Mouse (Mus musculus): ENCODE data around the gene Fam89b.

Fam89b gene

DNA sequence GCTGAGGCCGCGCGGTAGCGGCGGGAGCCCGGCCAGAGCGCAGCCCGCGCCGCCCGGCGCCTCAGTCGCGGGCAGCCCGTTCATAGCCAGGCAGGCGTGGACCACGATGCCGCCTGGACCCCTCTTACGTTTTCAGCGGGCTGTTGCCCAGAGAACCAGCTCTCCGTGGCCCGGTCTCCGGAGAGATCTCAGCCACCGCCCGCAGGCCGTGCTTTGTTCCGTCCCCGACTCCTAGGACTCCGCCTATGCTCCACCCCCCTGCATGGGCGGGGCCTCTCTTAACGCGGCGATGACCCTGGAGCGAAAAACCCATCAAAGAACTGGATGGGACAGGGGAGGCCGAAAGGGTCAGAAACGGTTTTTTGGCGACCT, at the start of gene Fam89b:
Fam89b (minus strand) TSS at position 210 of the 372 bp plus-strand sequence.
- peak; percentile 84 for DNase-seq (ENCODE audit: low read depth, low spot score)

GRCm38 (mm10) chr19:5778312-5778711, 48.9 kb upstream of the Fam89b start:
- DNase-seq (ENCODE audit: low read depth, low spot score): no peak

- no peak for DNase-seq (ENCODE audit: low read depth, low spot score)
These were observed 48.1 kb upstream of the Fam89b start for GRCm38 (mm10) chr19:5777387-5778032.

DNA sequence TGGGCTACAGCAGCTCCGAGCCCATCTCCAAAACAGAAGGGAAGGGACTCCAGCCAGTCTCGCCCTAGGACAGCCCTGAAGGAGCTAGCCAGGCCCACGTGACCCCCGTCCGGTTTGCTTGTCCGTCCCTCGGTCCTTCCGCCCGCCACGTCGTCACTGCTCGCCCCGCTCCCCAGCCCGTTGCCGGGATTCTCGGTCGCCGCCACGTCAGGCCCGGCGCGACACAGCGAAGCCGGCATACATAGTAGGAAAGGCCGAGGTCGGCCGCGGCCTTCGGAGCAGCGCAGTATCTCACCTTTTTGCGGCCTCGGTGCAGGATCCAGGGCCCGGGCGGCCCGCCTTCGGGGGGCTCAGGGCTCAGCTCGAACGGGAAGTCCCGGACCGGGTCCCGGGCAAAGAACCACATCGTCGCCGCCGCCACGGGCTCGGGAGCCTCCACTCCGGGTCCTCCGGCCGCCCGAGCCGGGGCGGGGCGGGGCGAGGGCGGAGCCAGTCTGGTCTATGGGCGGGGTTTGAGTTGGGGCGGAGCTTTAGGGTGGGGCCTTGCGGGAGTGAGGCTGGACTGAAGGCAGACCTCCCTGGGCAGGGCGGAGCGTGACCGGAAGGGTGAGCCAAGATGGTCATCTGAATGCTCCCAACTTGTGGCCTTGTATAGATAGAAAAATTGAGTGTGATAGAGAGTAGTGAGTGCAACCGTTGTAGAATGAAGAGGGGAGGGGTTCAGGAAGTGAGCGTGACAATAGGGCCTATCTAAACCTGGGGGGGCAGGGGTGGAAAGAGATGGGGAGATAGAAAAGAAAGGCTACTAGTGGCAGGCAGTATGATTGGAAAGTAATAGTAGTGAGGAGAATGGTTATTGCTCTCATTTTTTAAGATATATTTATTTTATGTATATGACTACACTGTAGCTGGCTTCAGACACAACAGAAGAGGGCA, 41.7 kb upstream of the Fam89b start, which contains the start of gene Scyl1:
Scyl1 (minus strand) TSS at position 495 of the 936 bp plus-strand sequence.
- DNase-seq (ENCODE audit: low read depth, low spot score): peak; percentile 80

- no peak for DNase-seq (ENCODE audit: low read depth, low spot score)
These were observed 40.9 kb upstream of the Fam89b start for GRCm38 (mm10) chr19:5770311-5770710.

DNA sequence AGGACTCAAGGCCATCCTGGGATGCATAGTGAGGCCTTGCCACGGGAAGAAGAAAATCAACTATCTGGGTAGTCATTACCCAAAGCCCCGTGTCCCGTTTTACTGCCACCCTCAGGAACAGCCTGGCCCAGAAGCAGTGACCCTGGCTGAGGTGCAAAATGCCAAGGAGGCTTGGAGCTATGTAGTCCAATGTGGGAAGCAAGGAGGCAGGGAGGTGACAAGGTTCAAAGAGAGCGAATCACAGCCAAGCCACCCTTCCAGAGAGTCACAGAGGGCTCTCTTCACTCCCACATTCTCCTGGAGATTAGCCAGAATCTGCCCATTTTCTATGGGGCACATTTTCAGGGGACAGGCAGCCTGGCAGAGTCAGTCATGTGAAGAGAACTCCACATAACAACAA, 37.8 kb upstream of the Fam89b start:
- DNase-seq (ENCODE audit: low read depth, low spot score): no peak

- no peak for DNase-seq (ENCODE audit: low read depth, low spot score)
These were observed 33.7 kb upstream of the Fam89b start for GRCm38 (mm10) chr19:5763163-5763562.

GRCm38 (mm10) chr19:5758878-5759403, 29.5 kb upstream of the Fam89b start:
- DNase-seq (ENCODE audit: low read depth, low spot score): no peak

- no peak for DNase-seq (ENCODE audit: low read depth, low spot score)
These were observed 27.7 kb upstream of the Fam89b start for GRCm38 (mm10) chr19:5756991-5757636.

DNA sequence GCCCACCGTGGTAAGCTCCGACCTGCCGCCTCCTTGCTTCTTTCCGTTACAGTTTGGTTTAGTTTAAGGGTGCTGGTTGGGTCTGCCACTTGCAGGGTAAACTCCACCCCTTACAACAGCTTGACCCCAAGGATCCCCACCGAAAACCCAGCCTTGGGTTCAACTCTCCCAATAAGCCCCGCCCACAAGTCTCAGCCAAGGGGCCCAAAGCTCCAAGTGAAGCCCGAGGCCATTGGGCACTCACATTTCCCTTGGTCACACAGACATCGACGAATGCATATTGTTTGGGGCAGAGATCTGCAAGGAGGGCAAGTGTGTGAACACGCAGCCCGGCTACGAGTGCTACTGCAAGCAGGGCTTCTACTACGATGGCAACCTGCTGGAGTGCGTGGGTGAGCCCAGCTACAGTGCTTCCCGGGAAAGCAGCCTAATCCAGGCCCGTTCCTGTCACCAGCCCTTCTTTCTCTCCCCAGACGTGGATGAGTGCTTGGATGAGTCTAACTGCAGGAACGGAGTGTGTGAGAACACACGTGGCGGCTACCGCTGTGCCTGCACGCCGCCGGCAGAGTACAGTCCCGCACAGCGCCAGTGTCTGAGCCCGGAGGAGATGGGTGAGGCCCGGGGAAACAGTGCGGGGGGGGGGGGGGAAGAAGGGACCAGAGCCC, 27.0 kb upstream of the Fam89b start:
- DNase-seq (ENCODE audit: low read depth, low spot score): no peak

DNA sequence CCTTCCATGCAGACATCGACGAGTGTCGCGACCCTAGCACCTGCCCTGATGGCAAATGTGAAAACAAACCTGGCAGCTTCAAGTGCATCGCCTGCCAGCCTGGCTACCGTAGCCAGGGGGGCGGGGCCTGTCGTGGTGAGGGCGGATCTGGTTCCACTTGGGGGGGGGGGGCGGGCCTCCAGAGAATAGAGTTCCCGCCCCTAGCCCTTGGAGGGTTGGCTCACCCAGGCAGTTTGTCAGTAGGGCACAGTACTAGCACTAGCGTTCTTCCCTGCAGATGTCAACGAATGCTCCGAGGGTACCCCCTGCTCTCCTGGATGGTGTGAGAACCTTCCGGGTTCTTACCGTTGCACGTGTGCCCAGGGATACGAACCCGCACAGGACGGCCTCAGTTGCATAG, 22.3 kb upstream of the Fam89b start:
- DNase-seq (ENCODE audit: low read depth, low spot score): no peak

- no peak for DNase-seq (ENCODE audit: low read depth, low spot score)
These were observed 21.5 kb upstream of the Fam89b start for GRCm38 (mm10) chr19:5750951-5751350.

- no peak for DNase-seq (ENCODE audit: low read depth, low spot score)
These were observed 20.0 kb upstream of the Fam89b start for GRCm38 (mm10) chr19:5749476-5749875.

GRCm38 (mm10) chr19:5746907-5747363, 17.5 kb upstream of the Fam89b start:
- DNase-seq (ENCODE audit: low read depth, low spot score): no peak

- DNase-seq (ENCODE audit: low read depth, low spot score): no peak
These were observed 16.6 kb upstream of the Fam89b start for GRCm38 (mm10) chr19:5745756-5746710.

DNA sequence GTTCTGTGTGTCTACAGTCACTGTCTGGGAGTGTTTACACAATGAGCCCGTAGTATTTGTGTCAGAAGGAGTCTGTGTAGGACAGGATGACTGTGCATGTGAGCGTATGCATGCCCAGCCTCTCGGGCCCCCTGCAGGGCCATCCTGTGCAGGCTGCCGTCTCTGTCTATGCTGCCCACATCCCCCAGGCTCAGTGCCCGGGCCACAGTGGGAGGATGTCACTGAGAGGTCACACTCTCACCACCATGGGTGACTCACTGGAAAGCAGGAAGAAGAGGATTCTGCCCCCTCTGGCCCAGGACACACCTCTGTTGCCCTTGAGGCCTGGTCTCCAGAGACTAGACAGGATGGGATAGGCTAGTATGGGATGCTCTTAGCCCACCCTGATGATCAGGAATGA, 14.1 kb upstream of the Fam89b start:
- no peak for DNase-seq (ENCODE audit: low read depth, low spot score)

GRCm38 (mm10) chr19:5742241-5742641, 12.8 kb upstream of the Fam89b start:
- no peak for DNase-seq (ENCODE audit: low read depth, low spot score)

- no peak for DNase-seq (ENCODE audit: low read depth, low spot score)
These were observed 12.3 kb upstream of the Fam89b start for GRCm38 (mm10) chr19:5741641-5742240.

Measured in forelimb bud, embryonic 11.5 days (tissue).